Mouse (Mus musculus) thymus, adult 2 months (tissue): Measurements from ENCODE around the gene Sh2d2a.

Experiments
- CTCF ChIP-seq: fragments of 200-500 bp; IDR thresholded peaks from 2 replicates; pipeline ENCODE4 v1.5.1; 2012; ENCODE audit warnings: mild to moderate bottlenecking, control low read depth, low read length, moderate library complexity, borderline replicate concordance; ENCODE audit not compliant: control insufficient read depth, poor library complexity, insufficient read depth; ENCODE audit errors: extremely low read depth
- POLR2A ChIP-seq: fragments of 200-500 bp; IDR thresholded peaks from 2 replicates; pipeline ENCODE4 v1.6.1; 2012; ENCODE audit warnings: mild to moderate bottlenecking, low read length, control low read depth, moderate library complexity; ENCODE audit not compliant: control insufficient read depth, poor library complexity, insufficient read depth; ENCODE audit errors: extremely low read depth

- TF ChIP-seq CTCF (no peak), POLR2A (no peak)
Observed at GRCm38 (mm10) chr3:87884291-87884690, 37.7 kb downstream of the Sh2d2a start.
